Comparison of ENCODE assay signal across 9 mouse cellular contexts in the genomic region with DNA sequence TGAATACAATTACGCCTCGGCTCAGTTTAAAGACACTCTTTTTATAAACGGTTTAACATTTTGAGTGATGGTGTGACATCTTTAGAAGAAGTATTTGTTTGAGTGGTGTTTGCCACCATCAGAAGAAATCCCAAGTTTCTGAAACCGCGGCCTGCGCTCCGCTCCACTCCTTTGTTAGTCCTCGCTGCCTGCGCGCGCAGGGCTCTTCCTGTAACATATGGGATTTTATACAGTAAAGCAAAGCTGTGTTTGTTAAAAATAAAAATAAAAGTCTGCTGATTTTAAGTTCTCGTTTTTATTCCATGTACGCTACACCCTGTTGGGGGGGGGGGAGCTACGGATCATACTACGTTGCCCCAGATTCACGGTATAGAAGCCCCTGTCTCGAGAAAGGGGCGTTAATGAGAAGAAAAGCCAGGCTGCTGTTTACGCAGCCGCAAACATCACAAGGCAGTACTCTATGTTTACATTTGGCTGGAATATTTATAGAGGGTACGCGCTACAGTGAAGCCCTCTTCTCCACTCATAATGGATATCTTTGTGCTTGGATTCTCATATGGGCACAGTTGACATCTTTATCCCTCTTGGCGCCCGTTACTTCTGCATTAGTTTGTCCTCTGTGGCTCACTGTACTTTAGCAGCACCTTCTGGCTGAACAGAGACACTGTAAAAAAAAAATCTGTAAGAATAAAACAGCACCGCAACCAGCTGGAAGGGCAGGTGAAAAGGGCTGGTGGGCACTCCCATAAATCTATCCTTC.
A peak's percentile ranks its signal among the peaks of the same experiment; 100 is the strongest.
DNase-seq lines count a peak whose midpoint lies in the region; ATAC-seq lines count a peak whose summit lies in the region.
"Had no signal": no experiment of that assay in that cellular context is flagged by ENCODE, and none has a peak within 500 bp of the region (broad histone marks: within the 10 kb centered on the region; RNA-seq: fewer than 3 reads in every experiment).

No protein-coding gene starts in this region.

- ATAC-seq in lung, embryonic 15.5 days (ENCODE audit: borderline replicate concordance, extremely low read depth, low FRiP score, low TSS enrichment): peak; percentile 69; the same call in 1 of the 2 replicates
- ATAC-seq in intestine, embryonic 14.5 days (replicated peaks; ENCODE audit: low FRiP score, low TSS enrichment, low read depth): 0 out of 2 replicates have a peak, but pooled peaks have one; percentile 23
- 0 out of 2 replicates have a peak, but pooled peaks have one; percentile 47 for ATAC-seq in midbrain, embryonic 12.5 days (ENCODE audit: low FRiP score, low read depth)

- H3K9ac ChIP-seq in lung, embryonic 15.5 days: no peak overlapping the region
- H3K9ac ChIP-seq in intestine, embryonic 14.5 days (ENCODE audit: low read length): no peak overlapping the region
- no peak overlapping the region for H3K9ac ChIP-seq in midbrain, embryonic 12.5 days (replicated peaks)

- no peaks in the 10 kb centered on the region for H3K36me3 ChIP-seq in lung, embryonic 15.5 days
- H3K36me3 ChIP-seq in intestine, embryonic 14.5 days (ENCODE audit: control insufficient read depth, insufficient read depth, low read length): no peaks in the 10 kb centered on the region
- H3K36me3 ChIP-seq in midbrain, embryonic 12.5 days: no peaks in the 10 kb centered on the region

- no peaks in the 10 kb centered on the region for H3K9me3 ChIP-seq in lung, embryonic 15.5 days
- no peaks in the 10 kb centered on the region for H3K9me3 ChIP-seq in intestine, embryonic 14.5 days (ENCODE audit: control insufficient read depth, low read length)
- no peaks in the 10 kb centered on the region for H3K9me3 ChIP-seq in midbrain, embryonic 12.5 days

- H3K4me3 ChIP-seq in lung, embryonic 15.5 days: peak overlapping the region; percentile 19; the same call in 1 of the 2 replicates
- peak overlapping the region; percentile 11; the same call in 1 of the 2 replicates for H3K4me3 ChIP-seq in intestine, embryonic 14.5 days (ENCODE audit: low read depth, low read length)
- H3K4me3 ChIP-seq in midbrain, embryonic 12.5 days: no peak overlapping the region
- H3K4me3 ChIP-seq: erythroblast, embryonic 14.5 days had no signal

- no peaks in the 10 kb centered on the region for H3K27me3 ChIP-seq in lung, embryonic 15.5 days
- no peaks in the 10 kb centered on the region for H3K27me3 ChIP-seq in intestine, embryonic 14.5 days (replicated peaks; ENCODE audit: control insufficient read depth, insufficient read depth, low read length)
- peaks cover 3% of the 10 kb centered on the region; the same call in 1 of the 2 replicates for H3K27me3 ChIP-seq in midbrain, embryonic 12.5 days

- 33% methylated on average over 25 of the region's 25 CpGs for WGBS in lung, embryonic 15.5 days
- WGBS in intestine, embryonic 14.5 days: 45% methylated on average over 25 of the region's 25 CpGs
- WGBS in midbrain, embryonic 12.5 days: 76% methylated on average over 25 of the region's 25 CpGs

- DNase-seq in lung, postnatal 25 days (ENCODE audit: low spot score): no peak
- peak; percentile 71 for DNase-seq in brain, adult 2 months (ENCODE audit: low read depth, low spot score)
- DNase-seq in intestine, embryonic 14.5 days (ENCODE audit: low spot score): peak; percentile 68
- DNase-seq in telencephalon, adult 2 months (ENCODE audit: low read depth, low spot score): peak; percentile 42
- DNase-seq in adrenal gland, postnatal 10 days: no peak
- no peak for DNase-seq in gastrocnemius, adult 18-20 months (ENCODE audit: low spot score)

- H3K4me1 ChIP-seq in lung, embryonic 15.5 days: peaks cover 2% of the 10 kb centered on the region
- H3K4me1 ChIP-seq in intestine, embryonic 14.5 days (replicated peaks; ENCODE audit: control insufficient read depth, insufficient read depth, low read length): no peaks in the 10 kb centered on the region
- 0 out of 2 replicates have a peak, but pooled peaks cover 6% of the 10 kb centered on the region for H3K4me1 ChIP-seq in midbrain, embryonic 12.5 days

- peak overlapping the region; percentile 43 for H3K27ac ChIP-seq in lung, embryonic 15.5 days
- H3K27ac ChIP-seq in intestine, embryonic 14.5 days (ENCODE audit: low read depth): 0 out of 2 replicates have a peak overlapping the region, but pooled peaks have one; percentile 6
- no peak overlapping the region for H3K27ac ChIP-seq in midbrain, embryonic 12.5 days (replicated peaks)

- peak overlapping the region; percentile 43 for H3K4me2 ChIP-seq in lung, embryonic 15.5 days
- peak overlapping the region; percentile 51 for H3K4me2 ChIP-seq in intestine, embryonic 14.5 days (ENCODE audit: low read length)
- H3K4me2 ChIP-seq in midbrain, embryonic 12.5 days (replicated peaks): no peak overlapping the region

Comparison
In these comparisons a context has a peak if more than half of its experiments do, and no peak if none do; other contexts are left out.
1. DNase-seq: peak in brain, adult 2 months (single experiment), intestine, embryonic 14.5 days (single experiment) and telencephalon, adult 2 months (single experiment); none in lung, postnatal 25 days (single experiment), adrenal gland, postnatal 10 days (single experiment) and gastrocnemius, adult 18-20 months (single experiment).
2. Peak in every context shown above with its lines, with median percentiles within 50 percentile points of each other: ATAC-seq.